Mouse (Mus musculus) embryonic facial prominence, embryonic 15.5 days (tissue): ENCODE results near the gene Plpp3. TPM values are rescaled to one million over a fixed set of nuclear protein-coding genes. Genes with fewer than 3 reads are reported as not detected.

ENCODE experiments used
- ATAC-seq: fragments of 200-750 bp; cut with Nextera tagmentation; 2 replicates; pipeline ENCODE4 v1.8.0; 2017; ENCODE audit warnings: low read depth, moderate TSS enrichment; ENCODE audit not compliant: insufficient number of reproducible peaks, low FRiP score, low TSS enrichment
- H3K27ac ChIP-seq: fragments of 300-500 bp; sonication (generic); replicated peaks from 2 replicates; pipeline ENCODE4 v1.5.1; 2015; ENCODE audit warnings: mild to moderate bottlenecking, inconsistent platforms
- H3K27me3 ChIP-seq: fragments of 300-500 bp; sonication (generic); 2 replicates; pipeline ENCODE4 v1.6.1; 2015; ENCODE audit warnings: inconsistent platforms
- H3K36me3 ChIP-seq: fragments of 300-500 bp; sonication (generic); 2 replicates; pipeline ENCODE4 v1.6.1; 2015; ENCODE audit warnings: mild to moderate bottlenecking, inconsistent platforms
- H3K4me1 ChIP-seq: fragments of 300-500 bp; sonication (generic); 2 replicates; pipeline ENCODE4 v1.6.1; 2015; ENCODE audit warnings: inconsistent platforms
- H3K4me2 ChIP-seq: fragments of 300-500 bp; sonication (generic); replicated peaks from 2 replicates; pipeline ENCODE4 v1.6.1; 2015; ENCODE audit warnings: mild to moderate bottlenecking, inconsistent platforms
- H3K4me3 ChIP-seq: fragments of 300-500 bp; sonication (generic); replicated peaks from 2 replicates; pipeline ENCODE4 v1.5.1; 2015; ENCODE audit warnings: mild to moderate bottlenecking, inconsistent platforms
- H3K9ac ChIP-seq: fragments of 300-500 bp; sonication (generic); 2 replicates; pipeline ENCODE4 v1.6.1; 2015; ENCODE audit warnings: inconsistent platforms
- H3K9me3 ChIP-seq: fragments of 300-500 bp; sonication (generic); replicated peaks from 2 replicates; pipeline ENCODE4 v1.6.1; 2016; ENCODE audit warnings: inconsistent platforms
- WGBS: fragments of 180-500 bp; shearing (Covaris S2); methylation state at CpG from one replicate; pipeline ENCODE4 v1.1.7; 2015; 5-methylcytosine and 5-hydroxymethylcytosine counted together
- polyA plus RNA-seq: library from polyadenylated mRNA; unstranded; fragments of >200 nt; fragmentation: Nextera tagmentation; extraction: Ambion mirVana; gene quantifications from 2 replicates; pipeline ENCODE4 v1.2.1, GENCODE M21; 2015

Plpp3 gene
- polyA plus RNA-seq, 1 experiment from 2014 or later: 190 TPM

GRCm38 (mm10) chr4:105278571-105279410, 121.6 kb downstream of the Plpp3 start:
- WGBS: 79% methylated on average over 15 of the region's 15 CpGs
- Histone ChIP-seq H3K4me1 (peaks cover 4% of the 10 kb centered on the region; the same call in 1 of the 2 replicates), H3K4me2 (no peak overlapping the region), H3K4me3 (no peak overlapping the region), H3K27ac (no peak overlapping the region), H3K27me3 (no peaks in the 10 kb centered on the region), H3K9me3 (no peaks in the 10 kb centered on the region), H3K9ac (no peak overlapping the region), H3K36me3 (no peaks in the 10 kb centered on the region)
- no peak for ATAC-seq

GRCm38 (mm10) chr4:105279806-105280205, 122.7 kb downstream of the Plpp3 start:
- H3K4me1 ChIP-seq: peaks cover 4% of the 10 kb centered on the region; the same call in 1 of the 2 replicates
- H3K27ac ChIP-seq: no peak overlapping the region
- WGBS: 75% methylated on average over 4 of the region's 4 CpGs
- ATAC-seq: no peak
- H3K36me3 ChIP-seq: no peaks in the 10 kb centered on the region
- H3K9me3 ChIP-seq: no peaks in the 10 kb centered on the region
- H3K9ac ChIP-seq: no peak overlapping the region
- H3K4me2 ChIP-seq: no peak overlapping the region
- no peak overlapping the region for H3K4me3 ChIP-seq
- no peaks in the 10 kb centered on the region for H3K27me3 ChIP-seq

GRCm38 (mm10) chr4:105281751-105282231, 124.6 kb downstream of the Plpp3 start:
- ATAC-seq: no peak
- H3K4me1 ChIP-seq: peaks cover 4% of the 10 kb centered on the region; the same call in 1 of the 2 replicates
- 49% methylated on average over 7 of the region's 7 CpGs for WGBS
- no peak overlapping the region for H3K4me3 ChIP-seq
- H3K27ac ChIP-seq: no peak overlapping the region
- H3K27me3 ChIP-seq: no peaks in the 10 kb centered on the region
- H3K9ac ChIP-seq: no peak overlapping the region
- H3K9me3 ChIP-seq: no peaks in the 10 kb centered on the region
- H3K36me3 ChIP-seq: no peaks in the 10 kb centered on the region
- no peak overlapping the region for H3K4me2 ChIP-seq

Other genes starting within 250 kb of the Plpp3 start
- 0.51 and 0.67 TPM in 2 replicates for gene Fyb2, start 243.9 kb upstream of the Plpp3 start, polyA plus RNA-seq
- gene Prkaa2, start 47.5 kb upstream of the Plpp3 start, polyA plus RNA-seq: 2.9 and 3.0 TPM in 2 replicates